Comparison of ENCODE assay signal across 15 mouse cellular contexts in the genomic region with DNA sequence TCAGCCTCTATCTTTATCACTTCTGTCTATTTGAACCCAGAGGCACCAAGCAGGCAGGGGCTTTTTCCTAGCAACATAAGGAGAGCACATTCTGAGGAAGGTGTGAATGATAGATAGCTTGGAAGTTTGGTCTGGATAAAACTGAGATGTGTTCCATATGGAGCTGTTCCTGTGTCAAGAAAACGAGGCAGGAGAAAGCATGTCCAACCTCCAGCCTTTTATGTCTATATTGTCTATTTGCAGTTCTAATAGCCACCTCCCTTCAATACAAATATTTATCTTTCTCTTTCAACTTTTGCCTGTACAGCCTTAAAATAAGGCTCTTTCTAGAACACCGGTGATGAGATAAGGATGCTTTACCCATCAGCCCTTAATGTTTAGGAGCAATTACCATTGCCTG. TPM values are rescaled to one million over a fixed set of nuclear protein-coding genes. Genes with fewer than 3 reads are reported as not detected.
DNase-seq lines count a peak whose midpoint lies in the region; ATAC-seq and TF ChIP-seq lines count a peak whose summit lies in the region.
"Had no signal": no experiment of that assay in that cellular context is flagged by ENCODE, and none has a peak within 500 bp of the region (broad histone marks: within the 10 kb centered on the region; RNA-seq: fewer than 3 reads in every experiment).

No protein-coding gene starts in this region.

- peak overlapping the region; percentile 39 for H3K4me2 ChIP-seq in heart, embryonic 16.5 days (ENCODE audit: low read depth, low read length)
- peak overlapping the region; percentile 38 for H3K4me2 ChIP-seq in stomach, postnatal 0 days (replicated peaks; ENCODE audit: low read depth)
- H3K4me2 ChIP-seq in kidney, embryonic 16.5 days (replicated peaks; ENCODE audit: low read depth, low read length) = no peak overlapping the region
- H3K4me2 ChIP-seq: kidney, embryonic 15.5 days; liver, embryonic 12.5 days; midbrain, embryonic 11.5 days had no signal

- peaks cover 8% of the 10 kb centered on the region for H3K4me1 ChIP-seq in heart, embryonic 16.5 days (ENCODE audit: control insufficient read depth, insufficient read depth, low read length)
- peaks cover 36% of the 10 kb centered on the region for H3K4me1 ChIP-seq in embryonic facial prominence, embryonic 10.5 days
- H3K4me1 ChIP-seq in limb, embryonic 10.5 days = peaks cover 35% of the 10 kb centered on the region
- H3K4me1 ChIP-seq in stomach, postnatal 0 days (replicated peaks; ENCODE audit: control insufficient read depth, insufficient read depth) = no peaks in the 10 kb centered on the region
- 0 out of 2 replicates have a peak, but pooled peaks cover 3% of the 10 kb centered on the region for H3K4me1 ChIP-seq in kidney, embryonic 16.5 days (ENCODE audit: insufficient read depth, low read length)
- H3K4me1 ChIP-seq: liver, embryonic 12.5 days had no signal

- TF ChIP-seq EP300 in stomach, postnatal 0 days (optimal IDR thresholded peaks at IDR 0.05) = no peak

- WGBS in heart, embryonic 16.5 days = 9% methylated on average over 2 of the region's 2 CpGs
- WGBS in embryonic facial prominence, embryonic 10.5 days = 34% methylated on average over 2 of the region's 2 CpGs
- WGBS in limb, embryonic 10.5 days = 9% methylated on average over 2 of the region's 2 CpGs
- WGBS in stomach, postnatal 0 days = 12% methylated on average over 2 of the region's 2 CpGs
- 15% methylated on average over 2 of the region's 2 CpGs for WGBS in kidney, embryonic 16.5 days

- DNase-seq in heart, postnatal 10 days = no peak
- DNase-seq in embryonic facial prominence, embryonic 10.5 days (ENCODE audit: low spot score) = no peak
- no peak for DNase-seq in limb, embryonic 10.5 days (ENCODE audit: low spot score)
- no peak for DNase-seq in stomach, postnatal 0 days (ENCODE audit: low spot score)
- DNase-seq in testis, postnatal 14 days (ENCODE audit: low spot score) = no peak
- DNase-seq: cerebellum, adult 2 months; forebrain, postnatal 0 days; gastrocnemius, postnatal 14 days; heart, postnatal 4 days; thymus, postnatal 4 days had no signal

- no peak overlapping the region for H3K9ac ChIP-seq in heart, embryonic 16.5 days (ENCODE audit: low read length)
- H3K9ac ChIP-seq in stomach, postnatal 0 days (ENCODE audit: low read length) = no peak overlapping the region
- H3K9ac ChIP-seq in kidney, embryonic 16.5 days (replicated peaks; ENCODE audit: low read length) = no peak overlapping the region
- H3K9ac ChIP-seq: forebrain, postnatal 0 days; kidney, embryonic 15.5 days; liver, embryonic 12.5 days had no signal

- no peaks in the 10 kb centered on the region for H3K9me3 ChIP-seq in heart, embryonic 16.5 days (replicated peaks; ENCODE audit: control insufficient read depth, low read length)
- no peaks in the 10 kb centered on the region for H3K9me3 ChIP-seq in embryonic facial prominence, embryonic 10.5 days
- H3K9me3 ChIP-seq in limb, embryonic 10.5 days (replicated peaks) = no peaks in the 10 kb centered on the region
- no peaks in the 10 kb centered on the region for H3K9me3 ChIP-seq in stomach, postnatal 0 days (ENCODE audit: control insufficient read depth, low read length)
- no peaks in the 10 kb centered on the region for H3K9me3 ChIP-seq in kidney, embryonic 16.5 days (ENCODE audit: low read length)
- H3K9me3 ChIP-seq: kidney, embryonic 15.5 days; liver, embryonic 12.5 days had no signal

- no peak overlapping the region for H3K4me3 ChIP-seq in heart, embryonic 16.5 days (ENCODE audit: low read length)
- H3K4me3 ChIP-seq in embryonic facial prominence, embryonic 10.5 days = no peak overlapping the region
- H3K4me3 ChIP-seq in limb, embryonic 10.5 days = no peak overlapping the region
- H3K4me3 ChIP-seq in stomach, postnatal 0 days (ENCODE audit: low read depth, low read length) = no peak overlapping the region; the same call in 1 of the 2 replicates
- no peak overlapping the region for H3K4me3 ChIP-seq in kidney, embryonic 16.5 days (ENCODE audit: low read length)
- H3K4me3 ChIP-seq: kidney, embryonic 15.5 days; liver, embryonic 12.5 days had no signal

- no peak overlapping the region for H3K27ac ChIP-seq in heart, embryonic 16.5 days (ENCODE audit: low read length)
- H3K27ac ChIP-seq in embryonic facial prominence, embryonic 10.5 days (replicated peaks) = peak overlapping the region; percentile 57
- peak overlapping the region; percentile 70 for H3K27ac ChIP-seq in limb, embryonic 10.5 days
- H3K27ac ChIP-seq in stomach, postnatal 0 days (replicated peaks) = peak overlapping the region; percentile 58; the same call in 1 of the 2 replicates
- no peak overlapping the region for H3K27ac ChIP-seq in kidney, embryonic 16.5 days (ENCODE audit: low read length)
- H3K27ac ChIP-seq: kidney, embryonic 15.5 days; liver, embryonic 12.5 days had no signal

- no peaks in the 10 kb centered on the region for H3K36me3 ChIP-seq in heart, embryonic 16.5 days (ENCODE audit: control insufficient read depth, insufficient read depth)
- H3K36me3 ChIP-seq in embryonic facial prominence, embryonic 10.5 days (replicated peaks) = no peaks in the 10 kb centered on the region
- H3K36me3 ChIP-seq in limb, embryonic 10.5 days = no peaks in the 10 kb centered on the region
- no peaks in the 10 kb centered on the region for H3K36me3 ChIP-seq in stomach, postnatal 0 days (ENCODE audit: control insufficient read depth, insufficient read depth, low read length)
- H3K36me3 ChIP-seq in kidney, embryonic 16.5 days (ENCODE audit: insufficient read depth, low read length) = no peaks in the 10 kb centered on the region
- H3K36me3 ChIP-seq: kidney, embryonic 15.5 days; liver, embryonic 12.5 days had no signal

- ATAC-seq in heart, embryonic 16.5 days (replicated peaks; ENCODE audit: extremely low read depth, insufficient read depth, low FRiP score) = no peak
- peak; percentile 66 for ATAC-seq in stomach, postnatal 0 days (ENCODE audit: low FRiP score, low TSS enrichment)
- ATAC-seq in kidney, embryonic 16.5 days (ENCODE audit: low FRiP score, low TSS enrichment) = no peak
- ATAC-seq: forebrain, postnatal 0 days; liver, embryonic 12.5 days had no signal

- TF ChIP-seq CTCF in stomach, postnatal 0 days (IDR thresholded peaks at IDR 0.05; ENCODE audit: low read depth) = no peak

- intact Hi-C loops in heart, postnatal 10 days (cut with DNase I) = no loop called here

- no peaks in the 10 kb centered on the region for H3K27me3 ChIP-seq in heart, embryonic 16.5 days (ENCODE audit: control insufficient read depth, insufficient read depth, low read length)
- H3K27me3 ChIP-seq in embryonic facial prominence, embryonic 10.5 days (replicated peaks; ENCODE audit: low read depth, poor library complexity, severe bottlenecking) = no peaks in the 10 kb centered on the region
- H3K27me3 ChIP-seq in limb, embryonic 10.5 days (ENCODE audit: low read depth, poor library complexity, severe bottlenecking) = no peaks in the 10 kb centered on the region
- no peaks in the 10 kb centered on the region for H3K27me3 ChIP-seq in stomach, postnatal 0 days (ENCODE audit: control insufficient read depth, insufficient read depth, low read length)
- H3K27me3 ChIP-seq in kidney, embryonic 16.5 days (ENCODE audit: insufficient read depth, low read length) = no peaks in the 10 kb centered on the region
- H3K27me3 ChIP-seq: kidney, embryonic 15.5 days; liver, embryonic 12.5 days had no signal

RNA-seq across cellular contexts. Expression of gene Slc39a10, which starts 4.3 kb away (rescaled TPM):
- polyA plus RNA-seq in heart, embryonic 16.5 days (2015; fragmentation: Nextera tagmentation; extraction: Ambion mirVana) = 17.0 and 18.5 TPM in 2 replicates
- total RNA-seq in heart, postnatal 10 days (2021) = 10 to 100 TPM; 19.0 to 22.2 TPM
- 66.4 and 71.0 TPM in 2 replicates for polyA plus RNA-seq in embryonic facial prominence, embryonic 10.5 days (2016; fragmentation: Nextera tagmentation; extraction: Ambion mirVana)
- 60.6 and 64.1 TPM in 2 replicates for polyA plus RNA-seq in limb, embryonic 10.5 days (2016; fragmentation: Nextera tagmentation; extraction: Ambion mirVana)
- 17.8 and 21.6 TPM in 2 replicates for polyA plus RNA-seq in stomach, postnatal 0 days (2015; fragmentation: Nextera tagmentation; extraction: Ambion mirVana)
- polyA plus RNA-seq in kidney, embryonic 16.5 days (2015; fragmentation: Nextera tagmentation; extraction: Ambion mirVana) = 39.6 and 42.8 TPM in 2 replicates

Comparison
In these comparisons a context has a peak if more than half of its experiments do, and no peak if none do; other contexts are left out.
1. H3K27ac ChIP-seq: peak in embryonic facial prominence, embryonic 10.5 days (single experiment), limb, embryonic 10.5 days (single experiment) and stomach, postnatal 0 days (single experiment); none in heart, embryonic 16.5 days (single experiment) and kidney, embryonic 16.5 days (single experiment).